Mouse (Mus musculus) heart, adult 8-10 months (tissue): ENCODE measurements around the gene Ino80d. TPM values are rescaled to one million over a fixed set of nuclear protein-coding genes. Genes with fewer than 3 reads are reported as not detected.

ENCODE experiments used
- DNase-seq: peaks from one replicate; pipeline ENCODE4 v3.0.0; 2022; ENCODE audit warnings: low spot score
- microRNA-seq: library from miRNA; unstranded; fragments of <30 nt; microRNA quantifications from one replicate; pipeline ENCODE4 v1.2.0, GENCODE M21; 2022
- total RNA-seq, 4 experiments: library from RNA; stranded (reverse); gene quantifications; 2 replicates each; pipeline ENCODE4 v1.2.4; 2022

Ino80d gene
- total RNA-seq, 4 experiments from 2014 or later: 15.1 to 18.8 (median 16.8) TPM

DNA sequence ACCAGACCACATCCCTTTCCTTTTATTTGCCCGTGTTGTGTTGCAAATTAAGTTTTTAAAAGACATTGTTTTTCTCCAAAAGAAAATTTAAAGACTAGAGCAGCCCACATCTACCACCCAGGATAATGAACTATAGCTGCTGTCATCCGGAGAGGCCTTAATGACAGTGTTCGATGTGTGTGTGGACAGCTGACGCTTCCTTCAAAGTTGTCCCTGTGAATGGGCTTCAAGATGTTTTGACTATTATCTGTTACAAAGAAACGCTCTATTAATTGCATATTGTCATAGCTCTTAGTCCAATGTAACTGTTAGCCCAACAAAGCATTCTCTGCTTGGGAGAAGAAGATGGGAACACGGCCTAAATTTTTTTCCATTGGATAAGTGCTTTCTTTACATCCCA, 200.0 kb downstream of the Ino80d start:
- no peak for DNase-seq

DNA sequence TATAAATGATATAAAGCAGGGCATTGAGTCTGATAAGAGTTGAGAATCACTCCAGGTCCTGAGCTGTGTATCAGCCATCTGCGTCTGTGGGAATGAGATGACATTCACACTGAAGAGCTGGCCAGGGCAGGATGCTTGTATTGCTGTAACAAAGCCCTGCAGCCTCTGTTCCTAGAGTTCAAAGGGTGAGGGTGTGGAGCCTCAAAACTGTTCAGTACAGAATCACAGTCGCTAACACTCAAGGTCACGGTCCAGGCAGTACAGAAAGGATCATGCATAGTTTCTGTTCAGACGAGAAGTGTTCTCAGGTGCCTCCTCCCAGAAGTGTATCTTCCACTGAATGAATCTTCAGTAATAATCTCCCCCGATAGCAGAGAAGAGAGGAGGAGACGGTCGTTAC, 203.0 kb downstream of the Ino80d start:
- DNase-seq: no peak

DNA sequence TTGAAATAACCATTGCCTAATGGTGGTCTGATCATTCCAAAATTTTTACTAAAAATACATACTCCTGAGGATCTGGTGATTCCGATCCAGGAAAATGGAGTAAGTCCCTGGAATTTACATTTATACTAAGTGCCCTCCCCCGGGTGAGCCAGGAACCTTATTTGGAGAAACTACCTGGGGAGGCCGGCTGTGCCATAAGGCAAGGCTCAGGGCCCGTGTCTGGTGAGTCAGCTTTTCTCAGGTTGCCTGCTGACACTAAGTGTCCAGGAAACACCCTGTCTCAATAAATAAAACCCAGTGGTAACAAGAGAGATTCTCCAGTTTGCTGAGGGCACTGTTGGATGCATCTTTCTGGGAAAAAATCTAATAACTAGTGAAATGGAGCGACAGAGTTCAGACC, 205.3 kb downstream of the Ino80d start:
- no peak for DNase-seq

DNA sequence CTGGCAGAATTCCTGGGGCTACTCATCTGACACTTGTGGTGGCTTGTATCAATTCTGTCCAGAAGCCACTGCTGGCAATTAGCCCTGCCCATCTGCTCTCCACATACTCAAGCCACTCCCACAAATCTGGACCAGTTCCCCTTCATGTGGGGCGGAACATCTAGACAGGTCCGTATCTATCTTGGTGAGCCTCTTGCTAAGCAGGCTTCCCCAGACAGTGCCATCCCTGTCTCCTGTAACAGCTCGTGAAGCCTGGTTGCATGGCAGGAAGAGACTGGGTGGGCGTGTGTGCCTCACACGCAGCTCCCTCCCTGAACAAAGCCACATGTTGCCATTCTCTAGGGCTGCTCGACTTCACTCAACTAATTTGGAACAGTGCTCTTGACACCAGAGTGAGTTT, 206.0 kb downstream of the Ino80d start:
- DNase-seq: no peak

Small RNA genes within 50 kb of the gene (microRNA-seq; reads per million reads assigned to microRNA genes)
- not detected for gene Gm24557
- gene Gm44468: not detected

Other genes starting within 250 kb of the Ino80d start
- gene Eef1b2, start 62.2 kb upstream of the Ino80d start, total RNA-seq: 100 to 1,000 TPM; 335 to 493 (median 403) TPM
- gene Ndufs1, start 62.2 kb upstream of the Ino80d start, total RNA-seq: 100 to 1,000 TPM; 786 to 841 (median 811) TPM
- under 1 TPM; 0.25 to 0.55 (median 0.40) TPM for gene Gpr1, start 99.9 kb upstream of the Ino80d start, total RNA-seq
- gene Zdbf2, start 158.6 kb upstream of the Ino80d start, total RNA-seq: under 1 TPM; 0.11 to 0.32 (median 0.23) TPM